Mouse (Mus musculus) heart, adult 2 months (tissue): ENCODE data around the gene Kif13a. TPM values are rescaled to one million over a fixed set of nuclear protein-coding genes. Genes with fewer than 3 reads are reported as not detected.
A peak's percentile ranks its signal among the peaks of the same experiment; 100 is the strongest.

ENCODE experiments used
- DNase-seq, 2 experiments: peaks; one replicate each; pipeline ENCODE4 v3.0.0; 2021
- H3K27ac ChIP-seq: fragments of 200-600 bp; 2 replicates; pipeline ENCODE4 v1.8.1; 2022
- H3K27me3 ChIP-seq: fragments of 200-500 bp; 2 replicates; pipeline ENCODE4 v1.6.1; 2012; ENCODE audit warnings: mild to moderate bottlenecking, low read length, inconsistent platforms, mixed read lengths; ENCODE audit not compliant: control insufficient read depth, insufficient read depth
- H3K36me3 ChIP-seq: fragments of 200-500 bp; 2 replicates; pipeline ENCODE4 v1.6.1; 2012; ENCODE audit warnings: low read length, inconsistent platforms; ENCODE audit not compliant: control insufficient read depth, insufficient read depth
- H3K4me1 ChIP-seq: fragments of 200-500 bp; 2 replicates; pipeline ENCODE4 v1.6.1; 2011; ENCODE audit warnings: low read length; ENCODE audit not compliant: control insufficient read depth, insufficient read depth
- H3K4me3 ChIP-seq: fragments of 200-600 bp; 2 replicates; pipeline ENCODE4 v1.8.1; 2022
- H3K79me2 ChIP-seq: fragments of 200-500 bp; replicated peaks from 2 replicates; pipeline ENCODE4 v1.6.1; 2012; ENCODE audit warnings: mild to moderate bottlenecking, inconsistent platforms, low read length, moderate library complexity, mixed read lengths; ENCODE audit not compliant: control insufficient read depth, insufficient read depth
- H3K9ac ChIP-seq: fragments of 200-500 bp; 2 replicates; pipeline ENCODE4 v1.6.1; 2012; ENCODE audit warnings: low read depth, mild to moderate bottlenecking, control low read depth, inconsistent platforms, low read length, mixed read lengths
- CTCF ChIP-seq: fragments of 200-600 bp; IDR thresholded peaks from 2 replicates; pipeline ENCODE4 v1.8.1; 2022; ENCODE audit warnings: antibody characterized with exemption, mild to moderate bottlenecking, moderate library complexity
- EP300 ChIP-seq: fragments of 200-500 bp; IDR thresholded peaks from 2 replicates; pipeline ENCODE4 v1.6.1; 2011; ENCODE audit warnings: low read depth, low read length, control low read depth; ENCODE audit not compliant: insufficient read depth
- POLR2A ChIP-seq: fragments of 200-500 bp; IDR thresholded peaks from 2 replicates; pipeline ENCODE4 v1.6.1; 2011; ENCODE audit warnings: mild to moderate bottlenecking, low read depth, low read length, control low read depth; ENCODE audit not compliant: insufficient read depth
- WGBS: fragments of 180-500 bp; shearing (Covaris S2); methylation state at CpG from one replicate; pipeline ENCODE4 v1.1.7; 2018; 5-methylcytosine and 5-hydroxymethylcytosine counted together
- intact Hi-C: fragments of 180-260 bp; cut with DNase I; formaldehyde crosslinking; loops from one replicate; pipeline ENCODE4 v1.15.1; 2025
- polyA plus RNA-seq: library from polyadenylated mRNA; depleted of rRNA; stranded (reverse); fragments of >200 nt; gene quantifications from 2 replicates; pipeline ENCODE4 v1.2.3, GENCODE M21; 2012
- total RNA-seq, 2 experiments: library from RNA; stranded (reverse); gene quantifications; 2 replicates each; pipeline ENCODE4 v1.2.3; 2021

Gene Kif13a
- total and polyA plus RNA-seq, 3 experiments: 49.8 to 113 (median 108) TPM

DNA sequence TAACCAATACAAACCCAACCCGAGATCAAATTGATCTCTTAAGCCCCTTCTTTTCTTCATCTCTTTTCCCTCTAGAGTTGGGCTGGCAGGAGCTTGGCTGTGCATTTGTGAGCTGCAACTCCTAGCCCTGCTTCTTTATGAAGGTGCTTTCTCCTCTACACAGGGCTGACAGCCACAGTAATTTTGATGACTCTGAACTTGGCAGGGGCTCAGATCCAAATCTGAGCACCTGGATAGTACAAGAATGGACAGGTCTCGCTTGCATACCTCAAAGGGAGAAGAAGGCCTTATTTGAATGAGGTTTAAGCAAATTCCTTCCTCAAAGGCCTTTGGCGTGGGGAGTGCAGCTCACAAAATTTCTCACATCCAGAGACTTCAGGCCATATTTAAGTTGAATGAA is 88.0 kb downstream of the Kif13a start:
- Histone ChIP-seq H3K27me3 (no peaks in the 10 kb centered on the region), H3K4me3 (no peak overlapping the region), H3K27ac (peak overlapping the region; percentile 81), H3K9ac (no peak overlapping the region), H3K79me2 (no peaks in the 10 kb centered on the region; the same call in 1 of the 2 replicates), H3K4me1 (peaks cover 4% of the 10 kb centered on the region), H3K36me3 (peaks cover 8% of the 10 kb centered on the region; the same call in 1 of the 2 replicates)
- WGBS: 83% methylated on average over 3 of the region's 3 CpGs
- no peak for TF ChIP-seq CTCF
- TF ChIP-seq POLR2A: no peak
- no peak for TF ChIP-seq EP300
- DNase-seq: no peak
- intact Hi-C loops: loop anchor here (5.0 kb wide), 1 partner anchor 41 kb away; no protein-coding TSS in a partner anchor

DNA sequence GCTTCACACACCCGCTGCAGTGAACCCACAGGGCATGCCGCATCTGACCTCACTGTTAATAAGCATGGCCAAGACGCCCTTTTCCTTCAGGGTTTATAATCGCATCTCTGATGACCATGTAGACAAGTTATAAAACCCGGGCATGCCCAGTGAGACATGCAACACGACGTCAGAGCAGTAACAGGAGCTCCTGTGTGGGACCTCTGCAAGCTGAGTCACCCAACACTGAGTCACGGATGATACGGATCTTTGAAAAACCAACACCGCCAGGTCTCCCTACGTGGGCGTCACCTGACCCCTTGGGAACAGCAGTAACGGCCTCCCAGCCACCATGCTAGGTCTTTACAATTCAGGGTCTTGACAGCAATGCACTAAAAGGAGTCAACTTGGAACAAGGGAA is 89.0 kb downstream of the Kif13a start:
- Histone ChIP-seq H3K4me3 (no peak overlapping the region), H3K27ac (no peak overlapping the region), H3K9ac (no peak overlapping the region), H3K4me1 (peaks cover 4% of the 10 kb centered on the region), H3K79me2 (no peaks in the 10 kb centered on the region; the same call in 1 of the 2 replicates), H3K36me3 (peaks cover 8% of the 10 kb centered on the region; the same call in 1 of the 2 replicates), H3K27me3 (no peaks in the 10 kb centered on the region)
- no peak for TF ChIP-seq EP300
- no peak for TF ChIP-seq CTCF
- TF ChIP-seq POLR2A: no peak
- intact Hi-C loops: loop anchor here (5.0 kb wide), 1 partner anchor 42 kb away; no protein-coding TSS in a partner anchor
- 89% methylated on average over 13 of the region's 13 CpGs for WGBS
- DNase-seq: no peak

DNA sequence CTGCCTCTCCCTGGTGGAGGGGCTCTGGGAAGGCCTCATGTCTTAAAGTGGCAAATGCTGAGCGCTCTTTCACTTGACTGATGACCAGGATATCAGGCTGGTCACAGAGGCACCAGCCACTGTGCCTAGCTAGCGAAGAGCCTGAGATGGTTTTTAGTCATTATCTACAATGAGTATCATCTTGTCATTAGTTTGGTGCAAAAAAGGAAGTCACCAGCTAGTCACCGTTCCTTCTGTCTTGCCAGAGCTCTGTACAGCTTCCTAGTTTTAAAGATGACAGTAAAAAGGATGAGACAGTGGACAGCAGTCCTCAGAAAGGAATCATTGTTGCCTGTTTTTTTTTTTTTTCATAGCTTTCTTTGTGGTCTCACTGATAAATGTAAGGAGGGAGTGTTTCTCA is 90.4 kb downstream of the Kif13a start:
- Histone ChIP-seq H3K9ac (no peak overlapping the region), H3K27ac (peak overlapping the region; percentile 1; the same call in 1 of the 2 replicates), H3K4me3 (no peak overlapping the region), H3K4me1 (peaks cover 4% of the 10 kb centered on the region), H3K36me3 (peaks cover 8% of the 10 kb centered on the region; the same call in 1 of the 2 replicates), H3K27me3 (no peaks in the 10 kb centered on the region), H3K79me2 (no peaks in the 10 kb centered on the region; the same call in 1 of the 2 replicates)
- 86% methylated on average over 3 of the region's 3 CpGs for WGBS
- intact Hi-C loops: loop anchor here (1.0 to 5.0 kb wide), 2 partner anchors 133 to 175 kb away; partner anchors contain the start of gene Nhlrc1
- TF ChIP-seq CTCF (no peak), EP300 (no peak), POLR2A (no peak)
- no peak for DNase-seq

DNA sequence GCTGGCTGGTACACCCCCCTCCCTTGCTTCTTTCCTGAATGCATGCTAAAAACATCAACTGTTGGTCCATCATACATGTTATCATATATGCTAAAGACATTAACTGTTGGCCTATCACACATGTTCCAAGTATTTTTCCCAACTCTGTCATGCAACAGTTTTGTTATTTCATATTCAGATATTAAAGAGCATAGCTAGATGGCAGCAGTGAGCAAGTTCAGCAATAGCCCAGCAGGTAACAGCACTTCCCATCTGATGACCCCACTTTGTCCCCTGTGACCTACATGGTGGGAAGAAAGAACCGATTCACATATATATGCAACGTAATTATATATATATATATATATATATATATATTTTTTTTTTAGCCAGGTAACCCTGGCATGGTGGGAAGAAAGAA is 91.1 kb downstream of the Kif13a start:
- 29% methylated on average over 2 of the region's 2 CpGs for WGBS

DNA sequence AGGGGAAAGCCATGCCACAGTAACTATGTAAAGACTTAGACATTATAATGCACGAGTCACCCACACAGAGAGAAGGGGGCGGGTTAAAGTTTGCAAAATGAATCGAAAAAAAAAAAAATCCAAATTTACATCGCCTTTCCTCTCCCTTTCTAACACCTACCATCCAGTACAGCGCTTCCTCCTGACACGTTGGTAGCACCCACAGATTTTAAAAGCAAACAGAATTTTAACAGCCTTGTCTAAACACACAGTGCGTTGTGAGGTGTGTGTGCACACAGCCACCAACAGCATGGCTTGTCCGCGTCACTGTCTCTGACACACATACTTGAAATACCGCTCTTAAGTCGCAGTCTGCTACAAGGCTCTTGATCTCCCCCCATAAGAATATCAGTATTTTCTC is 94.3 kb downstream of the Kif13a start:
- no peak overlapping the region for H3K4me3 ChIP-seq
- intact Hi-C loops: loop anchor here (5.0 kb wide), 1 partner anchor 137 kb away; no protein-coding TSS in a partner anchor
- TF ChIP-seq EP300: no peak
- no peak for TF ChIP-seq POLR2A
- no peak for TF ChIP-seq CTCF
- no peak overlapping the region for H3K9ac ChIP-seq
- no peaks in the 10 kb centered on the region for H3K27me3 ChIP-seq
- H3K79me2 ChIP-seq: no peaks in the 10 kb centered on the region
- no peak overlapping the region for H3K27ac ChIP-seq
- no peak for DNase-seq
- no peaks in the 10 kb centered on the region for H3K36me3 ChIP-seq
- peaks cover 2% of the 10 kb centered on the region; the same call in 1 of the 2 replicates for H3K4me1 ChIP-seq
- 81% methylated on average over 11 of the region's 11 CpGs for WGBS

More for the DNA sequence above, 91.1 kb downstream of the Kif13a start:
- Histone ChIP-seq H3K4me1 (peaks cover 4% of the 10 kb centered on the region), H3K79me2 (no peaks in the 10 kb centered on the region; the same call in 1 of the 2 replicates), H3K36me3 (peaks cover 8% of the 10 kb centered on the region; the same call in 1 of the 2 replicates), H3K9ac (no peak overlapping the region), H3K27ac (no peak overlapping the region), H3K4me3 (no peak overlapping the region), H3K27me3 (no peaks in the 10 kb centered on the region)
- intact Hi-C loops: loop anchor here (1.0 to 5.0 kb wide), 2 partner anchors 92 to 134 kb away; no protein-coding TSS in a partner anchor
- TF ChIP-seq POLR2A (no peak), CTCF (peak; percentile 75)
- no peak for DNase-seq

DNA sequence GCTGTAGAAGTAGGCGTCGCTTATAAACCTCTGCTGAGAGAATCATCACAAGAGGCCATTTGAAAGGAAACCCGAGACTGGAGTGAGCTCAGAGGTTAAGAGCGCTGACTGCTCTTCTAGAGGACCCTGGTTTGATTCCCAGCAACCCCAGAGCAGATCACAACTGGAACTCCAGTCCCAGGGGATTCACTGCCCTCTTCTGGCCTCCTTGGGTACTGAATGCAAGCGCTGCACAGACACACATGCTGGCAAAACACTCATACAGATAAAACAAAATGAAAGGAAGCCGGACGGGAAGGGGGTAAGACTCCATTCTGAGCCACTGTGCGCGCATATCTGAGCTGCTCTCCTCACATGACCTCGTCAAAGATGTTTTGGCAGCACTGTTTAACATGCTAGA is 94.9 kb downstream of the Kif13a start:
- Histone ChIP-seq H3K9ac (no peak overlapping the region), H3K4me1 (peaks cover 2% of the 10 kb centered on the region; the same call in 1 of the 2 replicates), H3K79me2 (no peaks in the 10 kb centered on the region), H3K4me3 (no peak overlapping the region), H3K27ac (no peak overlapping the region), H3K36me3 (no peaks in the 10 kb centered on the region), H3K27me3 (no peaks in the 10 kb centered on the region)
- 67% methylated on average over 10 of the region's 10 CpGs for WGBS
- TF ChIP-seq EP300 (0 out of 2 replicates have a peak, but pooled peaks have one; percentile 20), POLR2A (no peak), CTCF (peak; percentile 56)
- no peak for DNase-seq
- intact Hi-C loops: loop anchor here (5.0 kb wide), 1 partner anchor 137 kb away; no protein-coding TSS in a partner anchor
